Mouse (Mus musculus) retina, adult 2 months (tissue): ENCODE results near the gene Rsph1.

Source experiments
- DNase-seq: peaks from one replicate; pipeline ENCODE4 v3.0.0-alpha.2; 2012; ENCODE audit warnings: low read depth, low spot score

The Rsph1 gene

GRCm38 (mm10) chr17:31259145-31259544, 18.0 kb downstream of the Rsph1 start:
- DNase-seq: no peak

- no peak for DNase-seq
These were observed 18.8 kb downstream of the Rsph1 start for GRCm38 (mm10) chr17:31258310-31258865.

DNA sequence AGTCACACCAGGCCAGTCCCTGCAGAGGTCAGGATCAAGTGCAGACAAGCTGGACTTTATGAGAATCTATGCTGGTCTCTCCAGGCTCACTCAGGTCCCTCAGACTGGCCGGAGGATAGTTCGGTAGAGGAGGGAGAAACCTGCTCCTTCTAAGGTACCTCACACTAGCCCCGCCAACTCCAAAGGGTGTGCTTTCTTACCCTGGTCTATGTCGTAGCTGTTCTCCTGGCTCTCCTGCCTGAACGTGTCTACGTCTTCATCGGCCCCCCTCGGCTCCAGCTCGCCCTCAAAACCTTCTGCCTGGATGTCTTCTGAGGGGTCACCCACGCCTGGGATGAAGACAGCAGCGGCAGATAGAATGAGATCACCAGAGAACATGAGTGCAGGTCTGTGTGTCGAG, 19.3 kb downstream of the Rsph1 start:
- DNase-seq: no peak

DNA sequence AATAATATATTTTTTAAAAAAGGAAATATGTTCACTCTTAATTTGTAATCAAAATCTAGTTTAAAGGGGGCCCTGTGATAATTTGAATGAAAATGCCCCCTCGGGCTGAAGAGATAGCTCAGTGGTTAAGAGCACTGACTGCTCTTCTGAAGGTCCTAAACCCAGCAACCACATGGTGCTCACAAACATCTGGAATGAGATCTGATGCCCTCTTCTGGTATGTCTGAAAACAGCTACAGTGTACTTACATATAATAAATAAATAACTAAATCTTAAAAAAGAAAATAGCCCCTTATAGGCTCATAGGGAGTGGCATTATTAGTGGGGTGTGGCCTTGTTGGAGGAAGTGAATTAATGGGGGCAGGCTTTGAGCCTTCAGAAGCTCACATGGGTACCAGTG, 20.0 kb downstream of the Rsph1 start:
- DNase-seq: no peak

DNA sequence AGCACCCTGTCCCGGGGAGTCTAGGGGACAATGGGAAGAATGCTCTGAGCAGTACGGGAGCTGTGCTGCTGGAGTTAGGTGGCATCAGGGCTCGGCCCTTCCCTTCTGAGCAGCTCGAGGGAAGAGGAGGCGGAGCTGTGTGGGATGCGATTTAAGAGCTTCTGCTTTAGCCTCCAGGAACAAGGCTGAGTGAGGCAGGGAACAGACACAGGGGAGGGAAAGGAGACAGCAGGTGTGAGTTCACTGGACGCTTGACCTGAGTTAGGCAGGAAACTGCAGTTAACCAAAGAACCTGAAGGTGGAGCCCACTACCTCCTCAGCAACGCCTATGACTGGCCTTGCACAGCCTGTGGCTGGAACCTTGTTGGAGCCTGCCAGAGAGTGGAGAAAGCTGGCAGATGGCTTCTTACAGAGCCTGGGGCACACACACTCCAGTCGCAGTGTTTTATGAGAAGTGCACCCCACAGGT, 22.7 kb downstream of the Rsph1 start:
- DNase-seq: peak; percentile 25

DNA sequence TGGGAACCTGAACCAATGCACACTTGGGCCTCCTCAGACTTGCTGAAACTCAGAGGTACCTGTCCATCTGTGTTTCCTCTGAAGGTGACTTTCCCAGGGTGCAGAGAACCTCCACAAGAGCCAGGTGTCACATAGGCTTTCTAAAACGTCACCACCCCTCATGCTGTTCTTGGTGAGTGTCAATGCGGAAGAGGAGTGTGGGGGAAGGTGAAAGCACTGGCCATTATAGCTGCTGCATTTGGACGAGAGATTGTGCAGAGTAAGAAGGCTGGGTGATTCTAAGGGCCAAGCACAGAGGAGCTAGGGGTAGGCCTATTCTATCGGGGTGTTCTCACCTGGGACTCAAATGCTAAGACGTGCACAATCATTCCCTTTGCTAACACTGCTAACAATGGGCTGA, 23.2 kb downstream of the Rsph1 start:
- DNase-seq: no peak

GRCm38 (mm10) chr17:31247144-31247543, 30.0 kb downstream of the Rsph1 start:
- DNase-seq: no peak

DNA sequence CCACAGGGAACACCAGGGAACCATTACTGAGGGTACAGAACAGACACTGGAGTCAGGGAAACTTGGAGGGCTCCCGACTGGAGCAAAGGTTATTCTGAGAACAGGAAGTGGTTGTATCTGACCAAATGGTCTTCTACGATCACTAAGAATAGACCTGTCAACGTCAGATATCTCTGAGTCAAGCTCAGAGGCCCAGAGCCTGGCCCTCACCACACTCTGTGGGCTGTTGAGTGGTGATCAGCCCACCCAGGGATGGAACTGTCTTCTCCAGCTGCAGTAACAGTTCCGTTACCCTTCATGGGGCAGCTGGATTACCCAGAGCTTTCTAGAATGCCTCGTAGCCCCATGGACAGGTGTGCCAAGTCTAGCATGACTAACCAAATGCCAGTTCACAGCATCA, 31.9 kb downstream of the Rsph1 start:
- no peak for DNase-seq

- no peak for DNase-seq
These were observed 34.4 kb downstream of the Rsph1 start for GRCm38 (mm10) chr17:31242764-31243163.

DNA sequence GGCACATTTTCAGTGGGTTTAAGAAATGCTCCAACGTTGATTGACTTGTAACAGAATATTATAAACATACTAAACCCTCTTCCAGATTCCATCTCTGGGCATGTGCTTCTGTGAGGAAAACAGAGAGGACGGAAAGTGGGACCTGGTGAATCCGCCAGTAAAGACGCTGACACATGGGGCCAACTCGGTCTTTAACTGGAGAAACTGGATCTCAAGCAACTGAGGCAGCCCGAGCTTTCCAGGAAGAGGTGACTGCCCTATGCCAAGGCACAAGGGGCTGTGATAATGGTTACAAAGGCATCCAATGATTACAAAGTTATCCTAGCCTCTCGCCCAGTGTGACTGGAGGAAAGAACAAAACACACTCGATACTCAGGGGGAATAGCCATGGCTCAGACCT, 36.0 kb downstream of the Rsph1 start:
- no peak for DNase-seq

GRCm38 (mm10) chr17:31238234-31239020, 38.8 kb downstream of the Rsph1 start:
- DNase-seq: no peak

- no peak for DNase-seq
These were observed 41.3 kb downstream of the Rsph1 start for GRCm38 (mm10) chr17:31235915-31236314.

DNA sequence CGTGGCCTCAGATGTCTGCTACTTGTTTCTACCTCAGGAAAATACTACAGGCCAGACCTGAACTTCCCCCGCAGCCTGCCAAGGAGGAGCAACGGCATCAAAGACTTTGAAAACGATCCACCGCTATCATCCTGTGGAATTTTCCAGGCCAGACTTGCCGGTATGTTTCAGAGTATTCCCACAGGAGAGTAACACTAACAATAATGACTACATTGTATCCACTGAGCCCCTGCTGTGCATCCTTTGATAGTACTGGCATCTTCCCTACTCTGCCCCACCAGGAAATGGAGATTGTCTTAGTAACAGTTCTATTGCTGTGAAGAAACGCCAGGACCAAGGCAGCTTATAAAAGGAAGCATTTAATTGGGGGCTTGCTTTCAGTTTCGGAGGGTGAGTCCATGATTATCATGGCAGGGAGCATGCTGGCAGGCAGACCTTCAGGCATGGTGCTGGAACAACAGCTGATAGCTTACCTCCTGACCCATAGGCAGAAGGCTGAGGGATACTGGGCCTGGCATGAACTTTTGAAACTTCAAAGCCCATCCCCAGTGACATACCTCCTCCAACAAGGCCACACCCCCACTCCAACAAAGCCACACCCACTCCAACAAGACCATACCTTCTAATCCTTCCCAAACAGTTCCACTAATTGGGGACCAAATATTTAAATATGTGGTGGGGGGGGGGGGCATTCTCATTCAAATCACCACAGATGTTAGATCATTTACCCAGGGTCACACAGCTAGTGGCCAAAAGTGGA, 44.8 kb downstream of the Rsph1 start:
- no peak for DNase-seq

- DNase-seq: no peak
These were observed 45.4 kb downstream of the Rsph1 start for GRCm38 (mm10) chr17:31231780-31232179.

DNA sequence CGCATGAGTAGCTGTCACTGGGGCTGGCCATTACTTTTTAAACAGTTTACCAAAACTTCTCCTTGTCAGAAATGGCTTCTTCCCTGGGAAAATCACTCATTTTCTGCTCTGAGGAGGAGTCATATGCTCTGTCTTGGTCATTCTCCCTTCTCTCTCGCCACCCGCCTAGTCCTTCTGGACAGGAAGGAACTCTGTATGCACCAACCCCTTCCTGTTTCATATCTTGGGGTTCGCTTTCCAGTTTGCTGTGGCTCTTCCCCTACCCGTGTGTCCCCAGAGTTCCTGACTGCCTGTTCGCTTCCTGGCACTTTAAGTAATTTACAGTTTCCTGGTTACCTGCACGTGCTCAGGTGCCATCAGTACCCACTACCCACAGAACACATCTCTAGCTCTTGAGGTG, 50.3 kb downstream of the Rsph1 start:
- DNase-seq: no peak

DNA sequence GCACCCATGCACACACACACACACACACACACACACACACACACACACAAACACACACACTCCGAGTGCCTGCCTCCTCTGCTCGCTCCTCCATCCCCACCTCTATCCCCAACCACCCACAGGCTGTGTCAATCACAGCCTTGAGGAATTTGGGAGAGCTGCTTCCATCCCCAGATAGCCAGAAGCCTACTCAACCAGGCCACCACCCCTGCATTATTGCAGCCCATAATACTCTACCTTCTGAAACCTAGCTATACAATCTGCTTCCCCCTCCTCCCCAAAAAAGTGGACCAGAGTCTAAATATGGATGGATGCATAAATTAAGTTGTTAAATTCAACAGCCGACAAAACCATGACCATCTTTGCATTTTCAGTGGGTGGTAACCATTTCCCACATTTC, 50.8 kb downstream of the Rsph1 start:
- no peak for DNase-seq

GRCm38 (mm10) chr17:31224591-31224990, 52.6 kb downstream of the Rsph1 start:
- DNase-seq: no peak

GRCm38 (mm10) chr17:31223835-31224234, 53.3 kb downstream of the Rsph1 start:
- no peak for DNase-seq

GRCm38 (mm10) chr17:31222810-31223310, 54.3 kb downstream of the Rsph1 start:
- DNase-seq: no peak

DNA sequence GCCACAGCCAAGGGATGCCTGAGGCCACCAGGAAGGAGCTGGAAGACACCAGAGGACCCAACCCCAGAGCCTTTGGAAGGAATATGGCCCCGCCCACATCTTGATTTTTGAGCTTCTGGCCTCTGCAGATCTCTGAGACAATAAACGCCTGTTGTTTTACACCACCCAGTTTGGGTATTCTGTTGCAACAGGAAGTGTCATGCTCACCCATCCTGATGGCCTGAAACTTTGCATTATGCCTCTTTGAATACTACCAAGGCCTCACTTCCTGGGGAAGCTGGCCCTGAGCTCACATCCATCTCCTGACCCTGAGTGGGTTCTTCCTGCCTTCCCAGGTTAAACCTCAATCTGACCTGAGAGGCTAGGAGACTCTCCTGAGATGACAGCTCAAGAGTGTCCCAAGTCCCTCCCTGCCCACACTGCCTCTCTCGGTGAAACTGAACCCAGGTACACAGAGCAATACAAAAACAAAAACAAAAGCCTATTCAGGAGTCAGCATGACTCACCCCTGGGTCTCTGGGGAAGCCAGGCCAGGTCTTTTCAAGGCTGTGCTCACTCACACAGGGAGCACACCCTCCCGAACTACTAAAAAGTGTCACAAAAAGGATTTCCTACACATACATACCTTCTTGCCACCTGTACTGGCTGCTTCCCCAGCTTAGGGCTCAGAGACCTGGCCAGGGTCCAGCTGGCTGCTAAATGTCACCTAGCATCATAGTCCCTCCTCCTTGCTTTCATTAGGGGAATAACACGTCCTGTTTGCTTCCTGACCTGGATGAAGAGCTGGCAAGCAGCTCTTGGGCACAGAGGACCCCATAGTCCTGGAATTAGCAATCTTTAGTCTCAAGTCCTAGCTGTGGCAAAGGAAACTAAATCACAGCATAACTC, 60.9 kb downstream of the Rsph1 start:
- DNase-seq: no peak

DNA sequence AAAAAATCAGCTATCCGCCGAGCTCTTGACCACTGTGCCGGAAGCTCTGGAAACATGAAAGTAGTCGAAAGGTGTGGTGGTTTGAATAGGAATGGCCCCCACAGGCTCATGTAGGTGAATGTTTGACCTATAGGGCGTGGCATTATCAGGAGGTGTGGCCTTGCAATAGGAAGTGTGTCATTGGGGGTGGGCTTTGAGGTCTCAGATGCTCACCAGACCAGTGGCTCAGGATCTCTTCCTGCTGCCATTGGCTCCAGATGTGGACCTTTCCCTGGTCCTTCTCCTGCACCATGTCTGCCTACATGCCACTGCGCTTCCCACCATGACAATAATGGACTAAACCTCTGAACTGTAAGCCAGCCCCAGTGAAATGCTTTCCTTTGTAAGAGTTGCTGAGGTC, 65.3 kb downstream of the Rsph1 start:
- DNase-seq: no peak
